Mouse (Mus musculus): Measurements from ENCODE around the gene Hectd2. TPM values are rescaled to one million over a fixed set of nuclear protein-coding genes. Genes with fewer than 3 reads are reported as not detected.

Hectd2 gene
- total and polyA plus RNA-seq, 2 experiments: 0.46 to 1.7 TPM

DNA sequence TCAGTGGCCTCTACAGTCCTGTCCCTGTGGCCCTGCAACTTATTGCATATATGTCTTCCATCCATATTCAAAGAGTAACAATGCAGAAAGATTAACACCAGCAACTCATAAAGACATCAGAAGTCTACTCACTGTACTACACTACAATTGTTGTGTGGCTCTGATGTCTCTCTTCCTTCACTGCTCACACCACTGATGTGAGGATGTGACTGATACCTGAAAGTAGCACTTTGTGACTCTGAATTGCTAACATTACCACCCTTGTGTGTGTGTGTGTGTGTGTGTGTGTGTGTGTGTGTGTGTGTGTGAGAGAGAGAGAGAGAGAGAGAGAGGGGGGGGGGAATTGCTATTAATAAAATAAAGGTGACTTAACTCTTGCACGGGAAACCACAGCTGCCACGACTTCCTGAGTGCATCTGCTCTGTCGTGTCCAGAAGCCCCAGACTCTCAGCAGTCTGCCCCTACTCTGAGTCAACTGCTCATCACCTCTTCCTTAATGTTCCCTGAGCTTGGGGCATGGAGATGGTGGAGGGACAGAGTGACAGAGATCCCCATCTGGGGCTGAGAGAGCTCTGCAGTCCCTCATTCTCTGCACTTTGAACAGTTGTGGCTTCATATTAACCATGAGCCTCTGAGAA lies 31.8 kb upstream of the Hectd2 start:
- H3K4me1 ChIP-seq (ENCODE audit: control insufficient read depth, insufficient read depth, low read length): peaks cover 10% of the 10 kb centered on the region; the same call in 1 of the 2 replicates
- no peak overlapping the region for H3K27ac ChIP-seq (replicated peaks; ENCODE audit: insufficient read depth, low read depth, low read length)
- no peaks in the 10 kb centered on the region for H3K36me3 ChIP-seq (ENCODE audit: control insufficient read depth, insufficient read depth, low read length)
- H3K4me3 ChIP-seq (ENCODE audit: insufficient read depth, low read depth, low read length): no peak overlapping the region
- no peak for DNase-seq (ENCODE audit: extremely low read depth, low read depth, low spot score)
- H3K27me3 ChIP-seq (ENCODE audit: control insufficient read depth, insufficient read depth, low read length): no peaks in the 10 kb centered on the region
- H3K79me2 ChIP-seq (ENCODE audit: control insufficient read depth, insufficient read depth, low read length): no peaks in the 10 kb centered on the region
- 65% methylated on average over 3 of the region's 3 CpGs for WGBS
- TF ChIP-seq CTCF (IDR thresholded peaks at IDR 0.05; ENCODE audit: low read depth, low read length) (no peak), POLR2A (IDR thresholded peaks at IDR 0.05; ENCODE audit: extremely low read depth, insufficient read depth, low read length) (no peak)
- H3K9ac ChIP-seq (ENCODE audit: low read depth, low read length): no peak overlapping the region

GRCm38 (mm10) chr19:36525071-36525470 lies 29.4 kb upstream of the Hectd2 start:
- Histone ChIP-seq H3K4me1 (ENCODE audit: control insufficient read depth, insufficient read depth, low read length) (peaks cover 10% of the 10 kb centered on the region; the same call in 1 of the 2 replicates), H3K27ac (replicated peaks; ENCODE audit: insufficient read depth, low read depth, low read length) (no peak overlapping the region), H3K79me2 (ENCODE audit: control insufficient read depth, insufficient read depth, low read length) (no peaks in the 10 kb centered on the region), H3K9ac (ENCODE audit: low read depth, low read length) (no peak overlapping the region), H3K36me3 (ENCODE audit: control insufficient read depth, insufficient read depth, low read length) (no peaks in the 10 kb centered on the region), H3K27me3 (ENCODE audit: control insufficient read depth, insufficient read depth, low read length) (no peaks in the 10 kb centered on the region), H3K4me3 (ENCODE audit: insufficient read depth, low read depth, low read length) (no peak overlapping the region)
- DNase-seq (ENCODE audit: extremely low read depth, low read depth, low spot score): peak; percentile 90
- TF ChIP-seq POLR2A (IDR thresholded peaks at IDR 0.05; ENCODE audit: extremely low read depth, insufficient read depth, low read length) (no peak), CTCF (IDR thresholded peaks at IDR 0.05; ENCODE audit: low read depth, low read length) (no peak)

DNA sequence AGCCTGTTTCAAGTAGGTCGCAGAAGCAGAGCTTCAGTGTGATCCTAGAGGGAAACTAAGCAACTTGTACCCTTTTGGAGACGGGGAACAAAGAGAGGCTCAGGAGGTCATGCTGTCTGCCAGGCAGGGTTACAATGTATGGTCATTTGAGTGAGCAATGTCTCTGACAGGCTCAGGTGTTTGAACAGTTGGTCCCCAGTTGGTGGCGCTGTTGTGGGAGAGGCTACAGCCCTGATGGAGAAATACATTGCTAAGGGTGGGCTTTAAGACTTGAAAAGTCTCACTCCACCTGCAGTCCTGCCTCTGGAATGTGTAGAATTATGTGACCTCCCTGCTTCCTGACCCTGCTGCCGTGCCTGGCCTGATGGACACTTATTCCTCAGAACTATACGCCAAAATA lies 21.4 kb upstream of the Hectd2 start:
- no peak overlapping the region for H3K27ac ChIP-seq (replicated peaks; ENCODE audit: insufficient read depth, low read depth, low read length)
- peaks cover 4% of the 10 kb centered on the region; the same call in 1 of the 2 replicates for H3K4me1 ChIP-seq (ENCODE audit: control insufficient read depth, insufficient read depth, low read length)
- DNase-seq (ENCODE audit: extremely low read depth, low read depth, low spot score): no peak
- TF ChIP-seq POLR2A (IDR thresholded peaks at IDR 0.05; ENCODE audit: extremely low read depth, insufficient read depth, low read length) (no peak), CTCF (IDR thresholded peaks at IDR 0.05; ENCODE audit: low read depth, low read length) (peak; percentile 34; the same call in 1 of the 2 replicates)
- no peaks in the 10 kb centered on the region for H3K79me2 ChIP-seq (ENCODE audit: control insufficient read depth, insufficient read depth, low read length)
- no peak overlapping the region for H3K9ac ChIP-seq (ENCODE audit: low read depth, low read length)
- no peak overlapping the region for H3K4me3 ChIP-seq (ENCODE audit: insufficient read depth, low read depth, low read length)
- WGBS: 83% methylated on average over 5 of the region's 5 CpGs
- no peaks in the 10 kb centered on the region for H3K36me3 ChIP-seq (ENCODE audit: control insufficient read depth, insufficient read depth, low read length)
- H3K27me3 ChIP-seq (ENCODE audit: control insufficient read depth, insufficient read depth, low read length): no peaks in the 10 kb centered on the region

GRCm38 (mm10) chr19:36534011-36534765 lies 20.3 kb upstream of the Hectd2 start:
- H3K4me1 ChIP-seq (ENCODE audit: control insufficient read depth, insufficient read depth, low read length): peaks cover 4% of the 10 kb centered on the region; the same call in 1 of the 2 replicates
- H3K79me2 ChIP-seq (ENCODE audit: control insufficient read depth, insufficient read depth, low read length): no peaks in the 10 kb centered on the region
- WGBS: 36% methylated on average over 17 of the region's 17 CpGs
- no peaks in the 10 kb centered on the region for H3K36me3 ChIP-seq (ENCODE audit: control insufficient read depth, insufficient read depth, low read length)
- TF ChIP-seq CTCF (IDR thresholded peaks at IDR 0.05; ENCODE audit: low read depth, low read length): no peak
- TF ChIP-seq POLR2A (IDR thresholded peaks at IDR 0.05; ENCODE audit: extremely low read depth, insufficient read depth, low read length): no peak
- H3K27ac ChIP-seq (replicated peaks; ENCODE audit: insufficient read depth, low read depth, low read length): no peak overlapping the region; the same call in 1 of the 2 replicates
- no peak overlapping the region for H3K4me3 ChIP-seq (ENCODE audit: insufficient read depth, low read depth, low read length)
- H3K27me3 ChIP-seq (ENCODE audit: control insufficient read depth, insufficient read depth, low read length): no peaks in the 10 kb centered on the region
- DNase-seq (ENCODE audit: extremely low read depth, low read depth, low spot score): peak; percentile 61
- no peak overlapping the region for H3K9ac ChIP-seq (ENCODE audit: low read depth, low read length)

- Histone ChIP-seq H3K36me3 (ENCODE audit: control insufficient read depth, insufficient read depth, low read length) (no peaks in the 10 kb centered on the region), H3K27ac (replicated peaks; ENCODE audit: insufficient read depth, low read depth, low read length) (peak overlapping the region; percentile 10; the same call in 1 of the 2 replicates), H3K9ac (ENCODE audit: low read depth, low read length) (no peak overlapping the region), H3K4me3 (ENCODE audit: insufficient read depth, low read depth, low read length) (peak overlapping the region; percentile 34), H3K27me3 (ENCODE audit: control insufficient read depth, insufficient read depth, low read length) (no peaks in the 10 kb centered on the region), H3K79me2 (ENCODE audit: control insufficient read depth, insufficient read depth, low read length) (no peaks in the 10 kb centered on the region), H3K4me1 (ENCODE audit: control insufficient read depth, insufficient read depth, low read length) (peaks cover 4% of the 10 kb centered on the region; the same call in 1 of the 2 replicates)
- TF ChIP-seq CTCF (IDR thresholded peaks at IDR 0.05; ENCODE audit: low read depth, low read length) (no peak), POLR2A (IDR thresholded peaks at IDR 0.05; ENCODE audit: extremely low read depth, insufficient read depth, low read length) (no peak)
- peak; percentile 71 for DNase-seq (ENCODE audit: extremely low read depth, low read depth, low spot score)
- WGBS: 13% methylated on average over 8 of the region's 8 CpGs
Measured at GRCm38 (mm10) chr19:36534766-36535140, 19.7 kb upstream of the Hectd2 start.

Measured in liver, adult 2 months (tissue).